Mouse (Mus musculus) lung, adult 2 months (tissue): ENCODE measurements at regions not wholly inside any gene's neighbourhood (a gene's known extent, or its start where the extent isn't known, plus 50 kb on each side); places are given as distances from the start of the nearest gene placed in this dataset.

Source experiments
- CTCF ChIP-seq: fragments of 200-500 bp; IDR thresholded peaks from 2 replicates; pipeline ENCODE4 v1.5.1; 2011; ENCODE audit warnings: mild to moderate bottlenecking, low read length, control low read depth; ENCODE audit not compliant: insufficient read depth
- POLR2A ChIP-seq: fragments of 200-500 bp; IDR thresholded peaks from 2 replicates; pipeline ENCODE4 v1.6.1; 2011; ENCODE audit warnings: low read depth, mild to moderate bottlenecking, control low read depth, low read length, borderline replicate concordance; ENCODE audit errors: extremely low read depth

DNA sequence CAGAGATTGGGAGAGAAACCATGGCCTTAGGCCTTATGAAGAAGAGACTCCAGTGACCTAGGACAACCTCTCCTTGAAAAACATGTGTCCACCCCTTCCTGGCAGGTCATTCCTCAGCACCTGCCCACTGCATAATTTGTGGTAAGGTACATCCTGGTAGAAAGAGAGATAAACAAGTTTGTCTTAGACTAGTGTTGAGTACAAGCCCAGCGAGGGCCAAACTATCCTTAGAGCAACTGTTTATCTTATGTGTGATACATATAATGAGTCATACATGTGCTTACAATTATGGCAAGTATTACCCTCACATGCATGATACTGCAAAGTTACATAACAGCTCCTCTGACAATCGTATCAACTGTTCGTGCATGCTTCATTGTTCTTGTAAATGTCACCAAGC lies 83.3 kb upstream of the Ell2 start:
- TF ChIP-seq CTCF (no peak), POLR2A (no peak)
